Mouse (Mus musculus): ENCODE measurements around the gene Clrn2. TPM values are rescaled to one million over a fixed set of nuclear protein-coding genes. Genes with fewer than 3 reads are reported as not detected.

The Clrn2 gene
- polyA plus RNA-seq, 1 experiment, result not detected

DNA sequence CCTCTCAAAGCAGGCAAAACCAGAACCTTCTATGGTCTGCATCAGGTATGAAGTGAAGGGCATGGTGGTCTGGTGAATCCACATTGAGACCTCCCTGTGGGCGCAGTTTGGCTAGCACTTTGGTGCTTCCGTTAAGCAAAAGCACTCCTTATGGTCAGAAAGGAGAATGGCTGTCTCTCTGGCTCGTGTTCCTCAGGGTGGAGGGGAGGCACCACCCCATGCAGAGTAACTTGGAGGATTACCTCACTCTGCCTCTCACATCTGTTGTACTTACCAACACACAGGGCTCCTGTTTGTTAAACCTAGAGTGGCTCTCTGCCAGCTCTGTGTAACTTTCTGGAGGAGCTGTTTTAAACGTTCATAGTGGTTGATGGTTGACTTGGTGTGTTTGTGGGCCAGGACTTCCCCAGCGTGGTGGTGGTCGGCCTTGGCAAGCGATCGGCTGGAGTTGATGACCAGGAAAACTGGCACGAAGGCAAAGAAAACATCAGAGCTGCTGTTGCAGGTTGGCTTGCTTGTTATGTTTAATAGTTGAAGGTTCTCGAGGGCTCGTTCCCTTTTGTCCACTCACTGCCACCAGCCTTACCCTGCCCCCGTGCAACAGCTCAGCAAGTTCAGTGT, 43.5 kb downstream of the Clrn2 start:
- peaks cover 43% of the 10 kb centered on the region for H3K4me1 ChIP-seq (ENCODE audit: control insufficient read depth, insufficient read depth, low read length)
- TF ChIP-seq CTCF (IDR thresholded peaks at IDR 0.05; ENCODE audit: low read depth, low read length) (no peak), POLR2A (IDR thresholded peaks at IDR 0.05; ENCODE audit: borderline replicate concordance, low read depth, low read length) (no peak)
- H3K27ac ChIP-seq (ENCODE audit: insufficient read depth, low read depth, low read length), result no peak overlapping the region
- no peak overlapping the region for H3K4me3 ChIP-seq (ENCODE audit: insufficient read depth, low read length)

DNA sequence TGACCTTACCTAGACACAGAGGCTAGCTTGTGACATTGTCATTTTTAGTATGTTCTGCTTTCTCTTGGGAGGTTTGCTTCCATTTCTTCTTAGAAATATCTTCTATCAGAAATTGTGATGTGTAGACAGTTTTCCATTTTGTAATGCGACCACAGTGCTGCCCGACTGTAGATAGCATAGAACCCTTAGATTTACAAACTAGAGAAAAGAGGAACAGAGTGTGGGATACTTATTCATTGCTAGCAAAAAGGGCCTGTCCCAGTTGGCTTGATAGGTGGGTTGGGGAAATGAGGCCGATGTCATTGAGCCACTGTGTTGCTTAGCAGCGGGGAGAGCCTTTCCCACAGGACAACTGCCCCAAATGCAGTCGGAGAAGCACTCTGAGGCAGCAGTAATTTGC, 44.0 kb downstream of the Clrn2 start:
- Histone ChIP-seq H3K27ac (ENCODE audit: insufficient read depth, low read depth, low read length) (no peak overlapping the region), H3K4me1 (ENCODE audit: control insufficient read depth, insufficient read depth, low read length) (peaks cover 38% of the 10 kb centered on the region), H3K4me3 (ENCODE audit: insufficient read depth, low read length) (no peak overlapping the region)
- TF ChIP-seq POLR2A (IDR thresholded peaks at IDR 0.05; ENCODE audit: borderline replicate concordance, low read depth, low read length) (no peak), CTCF (IDR thresholded peaks at IDR 0.05; ENCODE audit: low read depth, low read length) (no peak)

DNA sequence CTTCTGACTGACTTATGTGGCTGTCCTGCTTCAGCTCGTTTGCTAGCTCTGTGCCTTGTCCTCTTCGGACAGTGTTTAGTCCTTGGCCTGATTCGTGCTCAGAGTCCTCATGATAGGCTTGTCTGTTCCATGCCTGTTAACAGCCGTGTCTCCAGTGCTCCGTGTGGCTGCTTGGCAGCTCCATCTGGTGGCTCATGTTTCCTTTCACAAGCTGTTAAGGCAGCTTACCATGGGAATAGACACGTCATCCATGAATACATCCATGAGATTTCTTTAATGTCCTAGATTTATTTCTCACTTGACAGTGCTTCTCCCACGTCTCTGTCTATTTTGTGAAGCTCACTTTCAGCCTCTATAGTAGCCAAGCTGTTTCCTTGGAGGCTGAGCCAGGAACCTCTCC, 56.5 kb downstream of the Clrn2 start:
- Histone ChIP-seq H3K4me1 (ENCODE audit: control insufficient read depth, insufficient read depth, low read length) (no peaks in the 10 kb centered on the region), H3K4me3 (ENCODE audit: insufficient read depth, low read length) (no peak overlapping the region), H3K27ac (ENCODE audit: insufficient read depth, low read depth, low read length) (no peak overlapping the region)
- TF ChIP-seq POLR2A (IDR thresholded peaks at IDR 0.05; ENCODE audit: borderline replicate concordance, low read depth, low read length), result no peak
- no peak for TF ChIP-seq CTCF (IDR thresholded peaks at IDR 0.05; ENCODE audit: low read depth, low read length)

DNA sequence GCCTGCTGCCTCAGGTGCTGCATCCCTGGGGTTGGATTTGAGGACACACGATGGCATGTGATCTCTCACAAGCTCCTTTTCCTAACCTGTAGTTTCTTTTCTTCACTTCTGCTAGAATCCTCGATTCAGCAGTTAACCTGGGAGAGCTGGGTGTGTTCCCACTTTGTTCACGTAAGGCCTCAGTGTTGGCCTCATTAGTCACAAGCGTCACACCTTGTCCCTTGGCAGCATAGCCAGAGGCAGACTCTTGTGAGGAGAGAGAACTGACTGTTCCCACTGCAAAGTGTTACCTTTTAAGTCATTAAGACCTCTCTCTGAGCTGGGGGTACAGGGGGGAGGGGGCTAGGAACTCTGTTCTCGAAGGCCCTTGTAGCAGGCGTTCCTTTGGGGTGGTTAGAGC, 59.4 kb downstream of the Clrn2 start:
- H3K27ac ChIP-seq (ENCODE audit: insufficient read depth, low read depth, low read length), result no peak overlapping the region
- no peak overlapping the region for H3K4me3 ChIP-seq (ENCODE audit: insufficient read depth, low read length)
- no peak for TF ChIP-seq POLR2A (IDR thresholded peaks at IDR 0.05; ENCODE audit: borderline replicate concordance, low read depth, low read length)
- no peak for TF ChIP-seq CTCF (IDR thresholded peaks at IDR 0.05; ENCODE audit: low read depth, low read length)
- H3K4me1 ChIP-seq (ENCODE audit: control insufficient read depth, insufficient read depth, low read length), result no peaks in the 10 kb centered on the region

DNA sequence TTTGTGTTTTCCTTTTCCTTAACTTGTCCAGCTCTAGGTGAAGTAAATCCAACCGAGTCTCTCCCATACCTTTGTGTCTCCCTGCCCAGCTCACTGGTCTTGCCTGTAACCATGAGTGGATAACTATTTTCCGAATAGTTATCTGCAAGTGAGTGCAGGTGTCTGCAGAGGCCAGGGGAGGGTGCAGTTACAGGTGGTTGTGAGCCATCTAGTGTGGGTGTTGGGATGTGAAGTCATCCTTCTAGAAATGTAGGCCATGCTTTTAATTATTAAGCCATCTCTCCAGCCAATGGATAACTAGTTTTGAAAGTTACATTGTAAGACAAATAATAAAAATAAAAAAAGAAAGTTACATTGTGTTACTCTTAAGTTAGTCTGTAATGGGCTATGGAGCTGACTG, 60.0 kb downstream of the Clrn2 start:
- Histone ChIP-seq H3K4me3 (ENCODE audit: insufficient read depth, low read length) (no peak overlapping the region), H3K4me1 (ENCODE audit: control insufficient read depth, insufficient read depth, low read length) (no peaks in the 10 kb centered on the region), H3K27ac (ENCODE audit: insufficient read depth, low read depth, low read length) (no peak overlapping the region)
- no peak for TF ChIP-seq POLR2A (IDR thresholded peaks at IDR 0.05; ENCODE audit: borderline replicate concordance, low read depth, low read length)
- no peak for TF ChIP-seq CTCF (IDR thresholded peaks at IDR 0.05; ENCODE audit: low read depth, low read length)

Other genes with a start within 250 kb of the Clrn2 start
- 80.2 and 89.8 TPM in 2 replicates for gene Qdpr, start 3.5 kb upstream of the Clrn2 start, polyA plus RNA-seq (2012; ENCODE audit: insufficient read depth, insufficient read length, missing spikeins)
- gene Lap3, start 39.6 kb downstream of the Clrn2 start, polyA plus RNA-seq (2012; ENCODE audit: insufficient read depth, insufficient read length, missing spikeins), result 18.5 and 21.3 TPM in 2 replicates
- 93.2 and 93.3 TPM in 2 replicates for gene Med28, start 66.5 kb downstream of the Clrn2 start, polyA plus RNA-seq (2012; ENCODE audit: insufficient read depth, insufficient read length, missing spikeins)
- gene Fam184b, start 185.9 kb downstream of the Clrn2 start, polyA plus RNA-seq (2012; ENCODE audit: insufficient read depth, insufficient read length, missing spikeins), result not detected in 2 replicates
- 23.5 and 28.6 TPM in 2 replicates for gene Ncapg, start 216.2 kb downstream of the Clrn2 start, polyA plus RNA-seq (2012; ENCODE audit: insufficient read depth, insufficient read length, missing spikeins)